Mouse (Mus musculus): ENCODE measurements around the gene Cdyl2. TPM values are rescaled to one million over a fixed set of nuclear protein-coding genes. Genes with fewer than 3 reads are reported as not detected.

Gene Cdyl2
- polyA plus RNA-seq, 1 experiment from 2014 or later: 6.3 TPM

DNA sequence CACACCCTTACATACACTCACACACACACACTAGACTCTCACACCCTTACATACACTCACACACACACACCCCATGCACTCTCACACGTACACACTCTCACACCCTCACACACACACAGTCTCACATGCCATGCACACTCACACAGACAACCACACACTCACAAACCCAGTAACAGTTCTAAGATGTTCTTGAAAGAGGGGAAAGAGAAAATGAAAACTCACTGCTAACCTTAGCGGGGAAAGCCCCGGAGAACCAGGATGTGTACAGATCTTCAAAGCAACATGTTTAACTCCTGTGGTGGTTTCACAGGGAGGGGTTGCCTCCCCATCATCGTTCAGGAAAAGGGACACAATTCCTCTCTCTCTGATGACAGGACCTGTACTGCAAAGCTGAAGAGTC lies 94.8 kb downstream of the Cdyl2 start:
- no peak for ATAC-seq (ENCODE audit: insufficient number of reproducible peaks, low FRiP score, low TSS enrichment, low read depth)
- WGBS: 87% methylated on average over 4 of the region's 4 CpGs

DNA sequence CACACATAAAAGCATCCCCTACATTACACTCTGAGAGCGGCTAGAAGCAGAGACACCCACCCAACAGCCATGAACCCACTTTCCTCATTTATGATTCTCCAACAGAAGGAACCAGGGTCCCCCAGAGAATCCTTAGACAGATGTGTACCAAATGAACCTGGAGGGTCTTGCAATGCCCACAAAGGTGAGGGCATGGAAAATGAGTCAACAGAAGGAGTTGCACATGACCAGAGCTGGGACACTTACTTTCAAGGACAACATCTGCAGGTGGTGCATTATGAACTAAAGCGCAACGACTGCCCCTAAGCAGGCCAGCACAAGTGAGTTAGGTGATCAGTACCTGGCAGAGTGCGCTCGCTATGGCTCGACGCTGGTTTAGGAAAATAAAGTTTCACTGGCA lies 95.6 kb downstream of the Cdyl2 start:
- ATAC-seq (ENCODE audit: insufficient number of reproducible peaks, low FRiP score, low TSS enrichment, low read depth) (no peak), DNase-seq (ENCODE audit: low spot score) (no peak)
- Histone ChIP-seq H3K36me3 (ENCODE audit: control insufficient read depth, insufficient read depth, low read length) (no peaks in the 10 kb centered on the region), H3K27ac (replicated peaks; ENCODE audit: low read depth, low read length) (no peak overlapping the region), H3K27me3 (ENCODE audit: control insufficient read depth, insufficient read depth, low read length) (no peaks in the 10 kb centered on the region), H3K4me1 (ENCODE audit: control insufficient read depth, insufficient read depth, low read length) (no peaks in the 10 kb centered on the region), H3K4me3 (ENCODE audit: low read depth, low read length) (no peak overlapping the region), H3K4me2 (ENCODE audit: low read depth, severe bottlenecking) (no peak overlapping the region), H3K9ac (ENCODE audit: low read length) (no peak overlapping the region), H3K9me3 (ENCODE audit: control insufficient read depth, low read length) (no peaks in the 10 kb centered on the region)
- 94% methylated on average over 7 of the region's 7 CpGs for WGBS

More for the DNA sequence above, 94.8 kb downstream of the Cdyl2 start:
- H3K4me2 ChIP-seq (ENCODE audit: low read depth, severe bottlenecking): no peak overlapping the region
- no peak overlapping the region for H3K9ac ChIP-seq (ENCODE audit: low read length)
- H3K9me3 ChIP-seq (ENCODE audit: control insufficient read depth, low read length): no peaks in the 10 kb centered on the region
- no peak overlapping the region for H3K4me3 ChIP-seq (ENCODE audit: low read depth, low read length)
- H3K36me3 ChIP-seq (ENCODE audit: control insufficient read depth, insufficient read depth, low read length): no peaks in the 10 kb centered on the region
- H3K27ac ChIP-seq (replicated peaks; ENCODE audit: low read depth, low read length): no peak overlapping the region
- no peaks in the 10 kb centered on the region for H3K27me3 ChIP-seq (ENCODE audit: control insufficient read depth, insufficient read depth, low read length)
- H3K4me1 ChIP-seq (ENCODE audit: control insufficient read depth, insufficient read depth, low read length): no peaks in the 10 kb centered on the region
- no peak for DNase-seq (ENCODE audit: low spot score)

DNA sequence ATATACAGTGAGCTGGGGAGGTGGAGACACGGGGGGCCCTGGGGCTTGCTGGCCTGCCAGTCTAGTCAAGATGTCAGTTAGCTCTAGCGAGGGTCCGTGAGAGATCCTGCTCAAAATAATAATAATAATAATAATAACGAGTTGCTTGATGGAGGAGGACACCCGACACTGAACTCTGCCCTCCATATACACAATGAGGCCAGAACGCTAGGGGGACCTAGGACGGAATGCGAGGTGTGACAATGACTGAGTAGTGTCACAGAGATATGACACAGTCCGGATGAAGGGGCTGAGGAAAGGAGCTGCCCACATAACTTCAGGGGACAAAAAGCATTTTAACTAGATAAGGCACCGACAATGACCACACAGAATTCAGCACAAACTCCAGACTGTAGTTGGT lies 96.4 kb downstream of the Cdyl2 start:
- Histone ChIP-seq H3K4me2 (ENCODE audit: low read depth, severe bottlenecking) (no peak overlapping the region), H3K4me1 (ENCODE audit: control insufficient read depth, insufficient read depth, low read length) (no peaks in the 10 kb centered on the region), H3K4me3 (ENCODE audit: low read depth, low read length) (no peak overlapping the region), H3K9me3 (ENCODE audit: control insufficient read depth, low read length) (no peaks in the 10 kb centered on the region), H3K27me3 (ENCODE audit: control insufficient read depth, insufficient read depth, low read length) (no peaks in the 10 kb centered on the region), H3K9ac (ENCODE audit: low read length) (no peak overlapping the region), H3K36me3 (ENCODE audit: control insufficient read depth, insufficient read depth, low read length) (no peaks in the 10 kb centered on the region), H3K27ac (replicated peaks; ENCODE audit: low read depth, low read length) (no peak overlapping the region)
- ATAC-seq (ENCODE audit: insufficient number of reproducible peaks, low FRiP score, low TSS enrichment, low read depth) (no peak), DNase-seq (ENCODE audit: low spot score) (no peak)
- 86% methylated on average over 10 of the region's 10 CpGs for WGBS

DNA sequence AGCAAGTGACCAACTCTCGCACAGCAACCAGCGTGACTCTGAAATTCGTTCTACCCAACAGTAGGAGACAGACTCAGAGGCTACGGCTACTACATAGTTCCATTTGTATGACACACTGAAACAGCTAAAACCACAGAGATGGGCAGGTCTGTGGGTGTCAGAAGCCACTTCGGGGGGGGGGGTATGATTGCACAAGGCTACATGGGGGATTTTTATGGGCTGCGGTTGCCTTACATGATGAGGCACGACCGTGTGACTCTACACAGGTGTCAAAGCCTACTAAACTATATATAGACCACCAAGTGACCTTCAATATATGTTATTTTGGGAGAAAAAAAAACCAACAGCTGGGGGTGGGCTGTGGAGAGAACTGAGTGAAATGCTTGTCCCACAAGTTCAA lies 96.8 kb downstream of the Cdyl2 start:
- DNase-seq (ENCODE audit: low spot score) (no peak), ATAC-seq (ENCODE audit: insufficient number of reproducible peaks, low FRiP score, low TSS enrichment, low read depth) (no peak)
- no peak overlapping the region for H3K4me2 ChIP-seq (ENCODE audit: low read depth, severe bottlenecking)
- WGBS: 85% methylated on average over 8 of the region's 8 CpGs
- H3K9ac ChIP-seq (ENCODE audit: low read length): no peak overlapping the region
- H3K27ac ChIP-seq (replicated peaks; ENCODE audit: low read depth, low read length): no peak overlapping the region
- H3K36me3 ChIP-seq (ENCODE audit: control insufficient read depth, insufficient read depth, low read length): no peaks in the 10 kb centered on the region
- no peaks in the 10 kb centered on the region for H3K4me1 ChIP-seq (ENCODE audit: control insufficient read depth, insufficient read depth, low read length)
- no peak overlapping the region for H3K4me3 ChIP-seq (ENCODE audit: low read depth, low read length)
- no peaks in the 10 kb centered on the region for H3K27me3 ChIP-seq (ENCODE audit: control insufficient read depth, insufficient read depth, low read length)
- H3K9me3 ChIP-seq (ENCODE audit: control insufficient read depth, low read length): no peaks in the 10 kb centered on the region

DNA sequence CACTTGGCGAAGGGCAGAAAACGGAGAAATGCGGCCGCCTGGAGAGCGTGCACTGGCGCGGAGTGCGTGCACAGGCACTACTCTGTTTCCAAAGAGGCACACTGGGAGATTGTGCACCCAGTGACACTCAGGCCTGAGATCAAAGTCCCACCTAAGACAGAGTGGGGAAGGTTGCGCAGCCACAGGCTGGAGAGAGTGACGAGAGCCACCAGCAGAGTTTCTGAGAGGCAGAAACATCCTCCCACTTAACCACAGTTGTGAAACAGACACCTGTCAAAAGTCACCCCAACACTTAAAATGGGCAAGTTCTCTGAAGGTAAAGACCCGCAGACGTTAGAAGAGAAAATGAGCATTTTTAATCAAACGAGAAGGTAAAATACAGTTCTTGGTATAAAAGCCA lies 97.5 kb downstream of the Cdyl2 start:
- no peaks in the 10 kb centered on the region for H3K36me3 ChIP-seq (ENCODE audit: control insufficient read depth, insufficient read depth, low read length)
- H3K4me2 ChIP-seq (ENCODE audit: low read depth, severe bottlenecking): no peak overlapping the region
- 92% methylated on average over 13 of the region's 13 CpGs for WGBS
- no peak for DNase-seq (ENCODE audit: low spot score)
- no peak overlapping the region for H3K27ac ChIP-seq (replicated peaks; ENCODE audit: low read depth, low read length)
- H3K4me3 ChIP-seq (ENCODE audit: low read depth, low read length): no peak overlapping the region
- H3K27me3 ChIP-seq (ENCODE audit: control insufficient read depth, insufficient read depth, low read length): no peaks in the 10 kb centered on the region
- no peak overlapping the region for H3K9ac ChIP-seq (ENCODE audit: low read length)
- H3K4me1 ChIP-seq (ENCODE audit: control insufficient read depth, insufficient read depth, low read length): no peaks in the 10 kb centered on the region
- H3K9me3 ChIP-seq (ENCODE audit: control insufficient read depth, low read length): no peaks in the 10 kb centered on the region
- ATAC-seq (ENCODE audit: insufficient number of reproducible peaks, low FRiP score, low TSS enrichment, low read depth): no peak

DNA sequence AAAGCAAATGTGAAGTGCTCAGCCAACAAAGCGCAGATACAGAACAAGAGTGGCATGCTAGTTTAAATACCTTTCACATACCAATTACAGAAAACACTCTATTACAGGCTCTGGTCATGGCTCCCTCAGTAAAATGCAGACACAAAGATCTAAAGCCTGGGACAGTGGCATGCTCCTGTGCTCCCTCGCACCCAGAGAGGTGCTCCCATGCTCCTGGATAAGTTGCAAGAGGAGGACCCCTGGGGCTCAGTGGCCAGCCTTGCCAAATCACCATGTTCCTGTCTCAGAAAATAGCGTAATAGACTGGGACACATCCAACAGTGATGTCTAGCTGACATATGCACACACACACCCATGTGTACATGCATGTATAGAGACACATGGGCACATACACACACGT lies 98.4 kb downstream of the Cdyl2 start:
- Histone ChIP-seq H3K36me3 (ENCODE audit: control insufficient read depth, insufficient read depth, low read length) (no peaks in the 10 kb centered on the region), H3K9me3 (ENCODE audit: control insufficient read depth, low read length) (no peaks in the 10 kb centered on the region), H3K4me1 (ENCODE audit: control insufficient read depth, insufficient read depth, low read length) (no peaks in the 10 kb centered on the region), H3K27ac (replicated peaks; ENCODE audit: low read depth, low read length) (no peak overlapping the region), H3K9ac (ENCODE audit: low read length) (no peak overlapping the region), H3K4me2 (ENCODE audit: low read depth, severe bottlenecking) (no peak overlapping the region), H3K4me3 (ENCODE audit: low read depth, low read length) (no peak overlapping the region), H3K27me3 (ENCODE audit: control insufficient read depth, insufficient read depth, low read length) (no peaks in the 10 kb centered on the region)
- WGBS: 92% methylated on average over 4 of the region's 4 CpGs
- no peak for DNase-seq (ENCODE audit: low spot score)
- ATAC-seq (ENCODE audit: insufficient number of reproducible peaks, low FRiP score, low TSS enrichment, low read depth): no peak

DNA sequence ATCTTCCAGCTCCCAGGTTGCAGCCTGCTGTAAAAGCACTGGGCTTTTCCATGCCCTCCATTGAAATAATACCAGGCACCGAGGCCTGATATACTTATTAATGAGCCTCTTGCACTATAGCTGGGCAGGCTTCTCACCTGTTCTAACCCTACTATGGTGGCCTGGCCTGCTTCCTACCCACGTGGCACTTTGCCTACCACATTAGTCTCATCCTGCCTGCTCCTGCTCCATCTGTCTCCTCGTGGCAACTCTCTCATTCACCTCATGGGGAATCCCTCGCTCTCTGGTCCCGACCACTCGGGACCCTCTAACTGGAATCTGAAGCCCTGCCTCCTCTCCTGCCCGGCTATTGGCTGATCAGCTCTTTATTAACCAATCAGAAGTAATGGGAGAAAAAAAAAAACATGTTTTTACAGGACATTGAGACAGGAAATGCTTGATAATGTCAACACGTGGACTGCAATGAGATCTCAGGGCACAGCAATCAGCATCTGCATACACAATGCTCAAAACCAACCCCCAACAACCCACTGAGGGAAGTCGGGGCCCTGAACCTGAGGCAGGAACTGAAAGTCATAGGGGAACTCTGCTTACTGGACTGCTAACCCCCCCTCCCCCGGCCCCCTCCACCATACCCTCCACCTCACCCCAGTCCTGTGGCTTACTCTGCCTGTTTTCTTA lies 99.2 kb downstream of the Cdyl2 start:
- H3K4me1 ChIP-seq (ENCODE audit: control insufficient read depth, insufficient read depth, low read length): no peaks in the 10 kb centered on the region
- H3K27ac ChIP-seq (replicated peaks; ENCODE audit: low read depth, low read length): no peak overlapping the region
- H3K4me2 ChIP-seq (ENCODE audit: low read depth, severe bottlenecking): no peak overlapping the region
- WGBS: 71% methylated on average over 10 of the region's 10 CpGs
- no peaks in the 10 kb centered on the region for H3K9me3 ChIP-seq (ENCODE audit: control insufficient read depth, low read length)
- no peaks in the 10 kb centered on the region for H3K36me3 ChIP-seq (ENCODE audit: control insufficient read depth, insufficient read depth, low read length)
- H3K27me3 ChIP-seq (ENCODE audit: control insufficient read depth, insufficient read depth, low read length): no peaks in the 10 kb centered on the region
- H3K9ac ChIP-seq (ENCODE audit: low read length): no peak overlapping the region
- no peak overlapping the region for H3K4me3 ChIP-seq (ENCODE audit: low read depth, low read length)
- ATAC-seq (ENCODE audit: insufficient number of reproducible peaks, low FRiP score, low TSS enrichment, low read depth) (no peak), DNase-seq (ENCODE audit: low spot score) (no peak)

DNA sequence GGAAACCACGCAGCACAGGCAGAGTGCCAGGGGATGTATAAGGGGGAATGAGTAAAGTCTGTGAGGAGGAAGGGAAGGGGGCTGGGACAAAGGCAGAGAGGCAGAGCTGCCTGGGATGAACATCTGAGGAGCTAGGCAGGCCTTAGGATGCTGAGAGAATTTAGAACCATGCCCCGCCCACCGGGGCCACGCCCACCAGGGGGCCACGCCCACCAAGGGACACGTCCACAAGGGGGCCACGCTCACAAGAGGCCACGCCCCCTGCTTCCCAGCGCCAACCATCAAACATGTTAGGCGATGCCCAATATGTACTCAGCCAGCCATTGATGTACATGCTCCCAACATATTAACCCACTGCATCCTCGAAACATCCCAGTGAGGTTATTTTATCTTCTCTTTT lies 102.7 kb downstream of the Cdyl2 start:
- Histone ChIP-seq H3K9ac (ENCODE audit: low read length) (no peak overlapping the region), H3K27ac (replicated peaks; ENCODE audit: low read depth, low read length) (no peak overlapping the region), H3K4me2 (ENCODE audit: low read depth, severe bottlenecking) (no peak overlapping the region), H3K36me3 (ENCODE audit: control insufficient read depth, insufficient read depth, low read length) (no peaks in the 10 kb centered on the region), H3K4me1 (ENCODE audit: control insufficient read depth, insufficient read depth, low read length) (no peaks in the 10 kb centered on the region), H3K27me3 (ENCODE audit: control insufficient read depth, insufficient read depth, low read length) (no peaks in the 10 kb centered on the region), H3K9me3 (ENCODE audit: control insufficient read depth, low read length) (no peaks in the 10 kb centered on the region), H3K4me3 (ENCODE audit: low read depth, low read length) (no peak overlapping the region)
- DNase-seq (ENCODE audit: low spot score) (no peak), ATAC-seq (ENCODE audit: insufficient number of reproducible peaks, low FRiP score, low TSS enrichment, low read depth) (no peak)
- WGBS: 41% methylated on average over 11 of the region's 11 CpGs

DNA sequence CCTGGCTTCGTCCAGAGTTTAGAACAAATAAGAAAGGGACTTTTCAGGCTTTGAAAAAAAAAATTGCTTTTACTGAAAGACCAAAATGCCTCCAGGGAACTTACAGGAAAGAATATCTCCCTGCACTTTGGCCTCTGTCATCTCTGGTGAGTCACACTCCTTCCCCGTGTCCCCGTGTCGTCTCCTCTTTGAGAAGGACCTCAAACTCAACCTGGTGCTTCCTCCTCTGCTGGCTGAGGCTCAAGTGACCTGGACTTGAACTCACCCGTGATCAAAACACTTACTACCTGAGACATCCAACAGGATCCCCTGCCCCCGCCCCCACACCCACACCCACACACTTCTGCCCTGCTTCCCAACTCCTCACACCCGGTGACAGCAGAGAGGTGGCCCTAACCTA lies 103.8 kb downstream of the Cdyl2 start:
- ATAC-seq (ENCODE audit: insufficient number of reproducible peaks, low FRiP score, low TSS enrichment, low read depth) (no peak), DNase-seq (ENCODE audit: low spot score) (no peak)
- WGBS: 86% methylated on average over 7 of the region's 7 CpGs
- Histone ChIP-seq H3K36me3 (ENCODE audit: control insufficient read depth, insufficient read depth, low read length) (no peaks in the 10 kb centered on the region), H3K4me1 (ENCODE audit: control insufficient read depth, insufficient read depth, low read length) (no peaks in the 10 kb centered on the region), H3K27me3 (ENCODE audit: control insufficient read depth, insufficient read depth, low read length) (no peaks in the 10 kb centered on the region), H3K9me3 (ENCODE audit: control insufficient read depth, low read length) (no peaks in the 10 kb centered on the region), H3K9ac (ENCODE audit: low read length) (no peak overlapping the region), H3K4me2 (ENCODE audit: low read depth, severe bottlenecking) (no peak overlapping the region), H3K27ac (replicated peaks; ENCODE audit: low read depth, low read length) (no peak overlapping the region), H3K4me3 (ENCODE audit: low read depth, low read length) (no peak overlapping the region)

Data from limb, embryonic 11.5 days (tissue).